Mouse (Mus musculus): ENCODE results near the gene Kremen1. TPM values are rescaled to one million over a fixed set of nuclear protein-coding genes. Genes with fewer than 3 reads are reported as not detected.
A peak's percentile ranks its signal among the peaks of the same experiment; 100 is the strongest.

Gene Kremen1
- total RNA-seq, 1 experiment from 2014 or later = 2.8 TPM

DNA sequence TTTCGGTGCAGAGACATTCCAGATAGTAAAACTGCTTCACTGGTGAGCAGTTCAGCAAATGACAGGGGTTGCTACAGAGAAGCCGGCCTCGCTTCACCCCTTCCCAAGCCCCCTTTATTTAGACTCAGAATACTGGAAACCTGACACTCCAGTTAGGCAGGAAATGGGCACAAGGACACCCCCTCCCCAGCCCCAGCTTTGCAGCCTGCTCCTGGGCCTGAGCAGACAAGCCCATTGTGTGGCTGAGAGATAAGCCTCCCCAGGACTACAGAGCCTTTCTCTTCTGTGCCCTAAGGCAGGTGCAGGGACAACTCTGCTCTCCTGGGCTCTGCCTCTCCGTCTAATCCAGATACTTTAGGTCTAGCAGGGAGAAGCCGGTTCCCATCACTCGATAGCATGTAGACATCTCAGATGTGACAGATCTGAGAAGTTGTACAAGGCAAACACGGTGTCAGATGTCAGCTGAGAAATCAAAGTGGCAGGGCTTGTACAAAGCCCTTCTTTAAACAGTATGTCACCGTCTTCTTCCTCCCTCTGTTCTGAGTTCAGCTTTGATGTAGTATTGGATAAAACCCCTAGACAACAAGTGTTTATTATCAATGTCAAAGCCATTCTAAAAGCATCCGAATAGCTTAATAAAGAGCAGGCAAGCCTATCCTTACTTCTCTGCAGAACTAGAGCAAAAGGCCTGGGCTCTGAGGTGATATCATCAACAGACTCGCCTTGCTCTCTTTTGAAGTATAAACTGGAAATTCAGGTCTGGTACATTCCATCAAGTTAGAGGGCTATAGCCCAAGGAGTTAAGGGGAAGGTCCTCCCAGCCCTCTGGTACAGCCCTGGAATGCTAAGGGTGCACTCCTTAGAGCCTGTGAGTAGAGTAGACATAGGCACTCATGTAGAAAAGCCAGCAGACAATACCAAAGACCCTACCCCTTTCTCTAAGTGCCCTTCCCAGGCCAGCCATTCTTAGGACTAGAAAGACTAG is 21.4 kb downstream of the Kremen1 start:
- ATAC-seq (replicated peaks; ENCODE audit: low read depth, poor library complexity, severe bottlenecking) = peak; percentile 58; the same call in 1 of the 2 replicates

DNA sequence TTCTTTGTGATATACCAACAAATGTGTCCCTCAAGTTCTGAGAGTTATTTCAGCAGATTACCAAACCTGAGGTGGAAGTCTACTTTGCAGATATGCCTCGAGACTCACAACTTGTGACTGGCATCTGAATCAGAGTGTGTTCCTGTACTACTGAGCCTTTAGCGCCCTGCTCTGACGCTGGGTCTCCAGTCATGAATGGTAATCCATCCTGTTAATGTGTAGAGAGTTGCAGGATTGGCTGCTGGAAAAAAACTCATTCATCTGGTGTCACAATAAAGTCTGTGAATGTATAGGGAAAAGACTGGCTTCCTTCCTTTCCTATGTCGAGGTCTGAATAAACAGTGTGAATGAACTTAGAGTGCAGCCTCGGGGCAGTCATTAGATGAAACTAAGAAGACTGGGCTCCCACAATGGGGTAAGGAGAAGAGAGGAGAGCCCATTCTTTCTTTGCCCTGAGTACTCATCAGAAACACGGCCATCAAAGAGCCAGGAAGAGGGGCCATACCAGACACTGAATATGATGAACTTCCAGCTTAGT is 41.4 kb downstream of the Kremen1 start:
- no peak for ATAC-seq (replicated peaks; ENCODE audit: low read depth, poor library complexity, severe bottlenecking)

DNA sequence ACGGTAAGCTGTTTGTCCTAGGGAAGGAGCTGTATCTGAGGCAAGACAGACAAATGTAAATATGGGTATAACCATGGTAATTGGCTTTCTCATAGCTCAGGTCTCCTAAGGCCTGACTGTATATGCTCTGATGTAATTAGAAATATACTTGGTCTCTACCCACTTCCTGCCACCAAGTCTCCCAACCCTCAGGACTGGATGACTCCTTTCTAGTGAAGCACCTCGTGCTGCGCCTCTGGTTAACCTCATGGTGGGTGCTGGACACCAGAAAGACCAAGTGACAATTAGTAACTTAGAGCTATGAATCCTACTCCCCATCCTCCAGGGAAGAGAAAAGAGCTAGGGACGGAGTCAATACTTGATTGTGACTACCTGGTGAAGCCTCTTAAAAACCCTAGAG is 42.0 kb downstream of the Kremen1 start:
- peak; percentile 31; the same call in 1 of the 2 replicates for ATAC-seq (replicated peaks; ENCODE audit: low read depth, poor library complexity, severe bottlenecking)

DNA sequence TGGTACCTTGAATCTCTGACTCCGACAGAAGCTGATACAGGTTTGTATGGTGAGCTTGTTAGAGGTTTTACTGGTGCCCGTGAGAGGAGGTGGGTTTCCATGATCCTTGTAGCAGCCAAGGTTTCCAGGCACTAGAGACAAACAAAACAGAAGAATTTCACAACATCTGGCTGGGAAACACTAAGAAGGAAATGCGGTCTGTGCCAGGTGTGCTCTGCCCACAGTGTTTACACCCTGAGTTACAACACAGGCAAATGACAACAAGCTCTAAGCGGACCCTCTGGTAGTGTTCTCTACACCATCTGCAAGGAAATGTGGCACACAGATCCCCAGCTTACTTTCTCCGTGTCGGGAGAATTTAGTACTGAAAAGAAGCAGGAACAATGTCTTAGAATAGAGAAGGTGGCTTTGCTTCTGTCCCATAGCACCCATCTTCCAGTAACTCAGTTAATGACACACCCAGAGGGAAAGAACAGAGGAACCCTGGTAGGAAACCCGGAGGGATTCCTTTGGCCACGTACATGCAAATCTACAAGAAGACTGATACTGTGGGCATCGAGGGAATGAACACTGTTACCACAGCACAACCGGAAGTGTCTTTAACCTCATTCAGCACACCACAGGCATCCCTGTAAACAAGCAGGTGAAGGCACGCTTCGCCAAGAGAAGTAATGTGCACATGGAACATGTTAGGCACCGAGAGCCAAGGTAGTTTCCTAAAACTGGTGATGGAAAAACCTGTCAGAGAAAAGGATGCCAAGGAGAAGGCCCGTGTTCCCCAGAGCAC is 45.8 kb downstream of the Kremen1 start:
- ATAC-seq (replicated peaks; ENCODE audit: low read depth, poor library complexity, severe bottlenecking) = peak; percentile 27

DNA sequence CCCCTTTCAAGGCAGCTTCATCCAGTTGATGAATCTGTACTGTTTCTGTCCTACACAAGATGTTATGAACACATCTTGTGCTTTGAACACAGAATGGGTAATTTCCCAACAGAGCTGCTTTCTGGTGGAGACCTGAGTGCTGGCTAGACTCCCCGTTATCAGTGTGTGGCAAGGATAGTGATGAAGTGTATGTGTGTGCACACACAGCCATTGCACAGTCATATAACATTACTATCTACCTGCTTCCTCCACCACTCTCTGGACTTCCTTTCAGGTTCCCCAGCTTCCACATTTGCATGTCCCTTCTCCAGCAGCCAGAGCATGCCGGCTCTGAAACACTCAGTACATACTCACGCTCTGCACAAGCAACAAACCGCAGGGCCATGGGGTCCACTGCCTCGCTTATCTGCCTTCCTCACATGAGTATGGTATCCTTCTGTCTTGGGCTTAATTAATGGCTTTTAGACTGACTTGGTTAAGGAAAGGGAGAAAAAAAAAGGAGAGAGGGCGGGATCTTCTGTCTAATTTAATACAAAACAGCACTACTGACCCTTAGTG is 46.8 kb downstream of the Kremen1 start:
- ATAC-seq (replicated peaks; ENCODE audit: low read depth, poor library complexity, severe bottlenecking) = peak; percentile 95

DNA sequence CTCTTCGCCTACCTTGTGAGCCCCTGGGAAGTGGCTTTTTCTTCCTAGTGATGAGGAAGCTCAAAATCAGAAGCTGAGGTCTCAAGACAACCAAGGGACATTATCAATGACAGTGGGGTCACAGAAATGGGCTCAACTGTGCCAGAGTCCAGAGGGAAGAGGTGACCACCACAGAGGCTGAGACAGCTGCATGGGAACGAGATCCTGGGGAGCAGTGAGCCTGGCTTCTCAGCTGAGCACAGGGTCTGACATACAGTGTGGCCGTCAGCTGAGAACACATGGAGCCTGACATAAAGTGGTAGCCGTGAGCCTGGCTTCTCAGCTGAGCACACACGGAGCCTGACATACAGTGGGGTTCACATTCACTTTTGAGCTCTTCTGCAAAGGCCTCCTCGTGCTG is 58.3 kb downstream of the Kremen1 start:
- no peak for ATAC-seq (replicated peaks; ENCODE audit: low read depth, poor library complexity, severe bottlenecking)

DNA sequence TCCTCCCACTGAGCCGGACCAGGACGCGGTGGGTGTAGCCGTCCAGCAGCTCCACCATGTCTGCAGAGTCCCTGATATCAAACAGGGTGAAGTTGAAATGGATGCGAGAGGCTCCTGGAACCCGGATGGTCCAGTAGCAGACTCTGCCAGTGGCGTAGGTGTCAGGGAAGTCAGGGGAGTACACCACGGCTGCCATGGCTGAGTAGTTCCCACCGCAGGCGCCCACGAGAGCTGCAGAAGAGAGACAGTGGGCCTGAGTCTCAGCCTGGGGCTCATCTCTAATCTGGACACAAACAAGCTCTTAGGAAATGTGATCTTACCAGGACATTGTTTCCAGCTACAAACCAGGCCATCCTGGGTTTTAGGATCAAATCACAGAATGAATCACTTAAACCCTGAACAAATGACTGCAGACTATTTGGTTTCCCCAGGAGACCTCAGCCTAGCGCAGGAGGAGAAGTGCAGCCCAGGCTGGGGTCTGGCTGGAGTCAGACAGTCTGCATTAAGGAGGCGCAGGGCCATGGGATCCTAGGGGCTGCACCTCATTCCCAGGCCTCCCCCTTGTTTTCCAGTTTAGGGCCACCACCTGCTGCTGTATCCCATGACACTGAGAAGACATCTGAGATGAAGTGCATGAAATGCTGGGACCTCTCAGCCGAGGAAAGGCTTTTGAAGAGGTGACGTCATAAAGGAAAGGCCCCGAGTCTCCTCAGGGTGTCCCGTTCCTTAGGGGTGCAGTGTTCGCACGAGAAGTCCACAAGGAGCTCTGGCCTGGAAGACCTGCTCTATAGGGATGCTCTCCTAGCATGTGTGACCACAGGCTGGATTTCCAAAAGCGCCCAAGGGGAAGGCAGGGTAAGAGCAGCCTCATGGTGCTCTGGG is 59.3 kb downstream of the Kremen1 start:
- no peak for ATAC-seq (replicated peaks; ENCODE audit: low read depth, poor library complexity, severe bottlenecking)

DNA sequence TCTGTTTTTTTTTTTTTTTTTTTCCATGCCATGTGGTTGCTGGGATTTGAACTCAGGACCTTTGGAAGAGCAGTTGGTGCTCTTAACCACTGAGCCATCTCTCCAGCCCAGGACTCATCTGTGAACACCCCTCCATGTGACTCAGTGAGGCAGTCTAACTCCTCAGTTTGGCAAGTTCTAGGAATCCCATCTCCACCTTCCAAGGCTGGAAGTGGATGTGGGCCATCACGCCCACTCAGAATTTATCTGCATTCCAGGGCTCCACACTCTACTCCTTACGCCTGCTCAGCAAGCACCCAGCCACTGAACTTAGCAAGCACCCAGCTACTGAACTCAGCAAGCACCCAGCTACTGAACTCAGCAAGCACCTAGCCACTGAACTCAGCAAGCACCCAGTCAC is 61.5 kb downstream of the Kremen1 start:
- ATAC-seq (replicated peaks; ENCODE audit: low read depth, poor library complexity, severe bottlenecking) = no peak

DNA sequence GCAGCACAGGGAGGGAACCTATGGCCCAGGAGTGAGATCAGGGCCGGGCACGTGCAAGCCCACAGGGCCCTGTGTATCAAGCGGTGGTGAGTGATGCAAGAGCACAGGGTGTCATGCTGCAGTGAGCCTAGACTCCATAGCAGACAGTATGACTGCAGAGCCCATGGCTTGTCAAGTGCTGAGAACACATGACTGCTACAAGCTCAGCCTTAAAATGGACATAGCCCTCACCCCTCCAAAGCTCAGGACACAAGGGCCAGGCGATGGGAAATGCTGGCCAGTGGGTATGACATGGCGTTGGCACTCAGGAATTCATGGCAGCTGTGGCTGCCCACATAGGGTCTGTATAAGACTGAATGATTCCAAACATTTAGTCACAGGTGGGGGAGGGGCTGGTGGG is 64.3 kb downstream of the Kremen1 start:
- ATAC-seq (replicated peaks; ENCODE audit: low read depth, poor library complexity, severe bottlenecking) = no peak

DNA sequence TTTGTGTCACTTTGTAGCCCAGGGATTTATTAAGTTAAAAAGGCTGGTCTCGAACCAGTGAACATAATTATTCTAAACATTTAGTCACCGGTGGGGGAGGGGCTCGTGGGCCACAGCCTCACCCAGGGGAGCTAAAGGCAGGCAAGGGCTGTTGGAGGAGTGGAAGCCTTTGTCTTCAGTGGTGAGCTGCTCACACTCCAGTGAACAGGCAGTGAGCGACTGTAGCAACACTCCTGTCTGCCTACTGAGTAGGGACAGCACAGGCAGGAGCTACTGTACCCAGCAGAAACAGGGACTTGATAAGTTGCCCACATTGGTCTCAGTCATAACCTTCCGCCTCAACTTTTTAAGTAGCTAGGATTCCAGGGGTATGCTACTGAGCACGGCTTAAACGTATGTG is 64.8 kb downstream of the Kremen1 start:
- ATAC-seq (replicated peaks; ENCODE audit: low read depth, poor library complexity, severe bottlenecking) = no peak

DNA sequence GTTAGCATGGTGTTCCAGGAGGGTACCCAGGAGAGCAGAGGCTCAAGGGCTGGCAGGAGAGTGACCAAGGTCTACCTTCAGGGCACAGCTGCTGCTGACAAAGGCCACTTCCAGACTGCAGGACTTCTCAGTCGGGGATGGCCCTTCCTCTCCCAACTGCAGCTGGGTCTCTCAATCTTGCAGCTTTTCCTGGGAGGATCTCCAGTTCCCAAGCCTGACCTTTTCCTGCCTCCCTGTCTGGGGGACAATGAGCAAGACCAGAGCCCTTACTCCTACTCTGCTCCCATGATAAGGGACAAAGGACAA is 67.8 kb downstream of the Kremen1 start:
- ATAC-seq (replicated peaks; ENCODE audit: low read depth, poor library complexity, severe bottlenecking) = no peak

DNA sequence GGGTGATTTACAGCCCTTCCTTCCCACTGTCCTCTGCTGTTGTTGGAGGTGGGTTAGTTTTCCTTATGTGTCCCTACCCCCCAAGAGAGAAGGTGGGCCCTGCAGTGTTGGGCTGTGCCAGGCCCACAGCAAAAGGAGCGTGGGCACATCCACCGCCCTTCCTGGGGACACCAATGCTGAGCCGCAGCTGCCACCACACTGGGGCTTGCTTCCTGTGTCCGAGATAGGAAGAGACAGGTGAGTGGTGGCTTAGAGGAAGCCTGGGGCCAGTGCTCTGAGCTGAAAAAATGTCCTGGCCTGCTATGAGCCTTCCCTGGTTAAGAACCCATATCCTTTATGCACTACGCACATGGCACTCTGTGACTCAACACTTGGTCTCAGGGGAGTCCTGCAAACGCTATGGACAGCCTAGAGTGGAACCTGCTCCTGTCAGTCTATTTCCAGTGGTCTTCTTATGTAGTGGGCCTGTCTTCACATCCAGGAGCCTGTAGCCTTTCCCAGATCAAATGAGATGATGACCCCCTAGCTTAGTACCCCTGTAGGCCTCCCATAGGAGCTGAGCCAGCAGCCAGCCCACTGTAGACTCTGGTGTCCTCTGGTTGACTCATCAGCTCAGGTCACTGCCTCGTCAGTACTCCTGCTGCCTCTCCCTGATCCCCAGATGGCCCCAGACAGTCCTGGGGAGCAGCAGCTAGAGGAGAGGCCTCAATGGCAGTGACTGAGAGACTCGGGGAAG is 68.3 kb downstream of the Kremen1 start:
- ATAC-seq (replicated peaks; ENCODE audit: low read depth, poor library complexity, severe bottlenecking) = peak; percentile 64

DNA sequence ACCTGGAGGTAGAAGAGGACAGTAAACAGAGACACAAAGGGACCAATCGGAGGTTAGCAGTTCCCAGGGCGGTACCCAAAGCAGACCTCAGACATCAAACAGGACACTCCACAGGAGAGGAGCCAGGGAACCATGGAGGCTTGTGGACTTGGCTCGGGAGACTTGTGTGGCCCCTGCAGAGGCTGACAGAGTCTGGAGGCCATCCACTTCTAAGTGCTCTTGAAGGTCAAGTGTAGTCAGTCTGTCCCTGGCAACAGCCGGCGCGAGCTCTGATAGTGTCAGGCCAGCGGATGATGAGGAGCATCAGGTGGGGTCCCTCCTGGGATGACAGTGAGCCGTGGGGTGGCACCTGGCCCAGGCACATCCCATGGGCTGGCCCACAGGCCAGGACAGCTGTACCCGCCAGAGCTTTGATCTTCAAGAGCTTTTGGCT is 69.3 kb downstream of the Kremen1 start:
- ATAC-seq (replicated peaks; ENCODE audit: low read depth, poor library complexity, severe bottlenecking) = no peak

DNA sequence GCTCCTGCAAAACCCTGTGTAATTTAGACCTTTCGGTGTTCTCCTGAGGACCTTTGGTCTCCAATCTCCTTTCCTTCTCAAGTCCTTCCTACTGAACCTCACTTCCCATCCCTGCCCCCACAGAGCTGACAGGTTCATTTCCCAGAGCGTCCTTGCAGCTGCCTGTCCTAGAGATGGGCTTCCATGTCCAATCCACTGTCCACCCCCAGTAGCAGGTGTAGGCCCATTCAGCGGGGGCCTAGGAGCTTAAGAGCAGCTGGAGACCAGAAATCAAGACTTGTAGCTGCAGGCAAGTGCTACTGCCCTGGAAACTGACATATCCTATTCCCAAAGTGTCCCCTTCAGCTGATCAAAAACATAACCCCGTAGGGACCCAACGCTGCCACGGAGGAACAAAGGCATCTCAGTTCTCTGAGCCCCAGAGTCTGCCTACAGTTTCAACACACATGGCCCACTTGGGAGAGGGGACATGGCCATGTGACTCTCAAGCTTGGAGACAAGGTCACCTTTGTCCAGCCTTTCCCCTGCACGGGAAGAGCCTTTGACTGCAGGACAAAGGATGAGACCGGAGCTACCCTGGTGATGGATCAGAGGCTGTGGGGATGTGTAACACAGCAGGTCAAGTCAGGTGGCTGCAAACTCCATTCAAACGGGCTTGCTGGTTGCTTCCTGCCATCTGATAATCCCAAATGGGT is 72.0 kb downstream of the Kremen1 start:
- no peak for ATAC-seq (replicated peaks; ENCODE audit: low read depth, poor library complexity, severe bottlenecking)

DNA sequence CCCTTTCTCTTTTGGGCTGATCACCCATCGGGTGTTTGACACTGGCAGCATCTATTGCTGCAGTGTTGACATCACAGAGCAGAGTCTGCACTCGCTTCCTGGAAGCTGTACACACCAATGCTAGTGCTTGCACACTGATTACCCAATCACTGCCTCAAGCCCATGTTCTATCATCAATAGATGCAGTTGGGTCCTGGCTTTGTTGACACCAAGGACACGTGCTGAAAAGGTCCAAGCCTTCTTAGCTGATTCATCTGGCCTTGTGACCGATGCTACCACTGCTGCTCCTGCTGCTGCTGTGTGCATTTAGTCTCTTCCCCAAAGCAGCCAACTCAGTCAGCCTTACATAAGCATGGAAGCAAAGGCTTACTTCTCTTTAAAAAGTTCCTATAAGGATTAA is 73.2 kb downstream of the Kremen1 start:
- no peak for ATAC-seq (replicated peaks; ENCODE audit: low read depth, poor library complexity, severe bottlenecking)

DNA sequence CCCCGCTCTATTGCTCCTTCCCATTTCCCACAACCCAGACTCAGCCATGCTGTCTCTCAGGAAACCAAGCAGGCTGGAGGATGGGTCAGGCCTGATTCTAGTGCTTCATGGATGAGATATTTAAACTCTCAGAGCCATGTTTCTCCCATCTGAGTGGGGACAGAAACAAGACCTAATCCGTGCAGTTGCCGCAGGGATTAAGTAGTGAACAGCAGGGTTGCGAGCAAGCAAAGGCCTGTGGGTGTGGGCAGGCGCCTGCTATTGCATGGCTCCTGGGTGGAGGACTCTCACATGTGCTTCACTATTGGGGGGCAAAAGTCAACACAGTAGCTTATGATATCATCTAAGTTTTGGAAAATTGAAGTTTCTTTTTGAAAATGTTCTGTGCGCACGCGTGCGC is 76.5 kb downstream of the Kremen1 start:
- no peak for ATAC-seq (replicated peaks; ENCODE audit: low read depth, poor library complexity, severe bottlenecking)

DNA sequence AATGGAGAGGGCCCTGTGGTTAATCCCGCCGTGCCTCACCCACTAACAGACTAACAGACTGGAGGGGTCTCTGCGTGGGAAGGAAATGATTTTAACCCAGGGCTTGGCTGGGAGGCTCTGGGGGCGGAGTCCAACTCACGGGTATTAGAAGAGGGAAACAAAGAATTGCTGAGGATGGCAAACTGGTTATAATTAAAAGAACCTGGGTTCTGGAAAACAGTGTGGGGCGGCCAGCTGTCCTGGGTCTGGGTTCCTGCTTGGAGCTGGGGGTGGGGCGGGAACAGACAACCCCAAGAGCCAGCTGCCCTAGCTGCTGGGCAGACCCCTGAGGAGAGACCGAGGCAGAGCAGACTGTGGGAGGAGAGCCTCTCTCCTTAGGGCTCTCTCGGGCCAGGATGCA is 77.1 kb downstream of the Kremen1 start:
- peak; percentile 51 for ATAC-seq (replicated peaks; ENCODE audit: low read depth, poor library complexity, severe bottlenecking)

DNA sequence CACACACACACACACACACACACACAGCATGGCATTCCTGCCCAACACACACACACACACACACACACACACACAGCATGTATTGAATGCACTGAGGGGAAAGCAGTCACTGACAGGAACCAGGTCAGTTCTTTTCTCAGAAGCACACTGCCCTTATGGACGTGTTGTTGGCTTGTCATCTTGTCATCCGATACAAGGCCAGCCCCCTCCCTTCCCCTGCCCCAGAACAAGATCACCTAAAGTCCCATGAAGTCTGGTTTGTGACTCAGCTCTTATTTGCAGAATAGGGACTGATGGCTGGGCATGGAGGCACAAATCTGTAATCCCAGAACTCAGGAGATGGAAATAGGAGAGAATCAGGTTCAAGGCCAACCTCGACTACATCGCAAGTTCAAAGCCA is 78.5 kb downstream of the Kremen1 start:
- ATAC-seq (replicated peaks; ENCODE audit: low read depth, poor library complexity, severe bottlenecking) = no peak
